Mouse (Mus musculus) C2C12 (cell line): ENCODE measurements around the gene Vegfb.

Experiments used
- CTCF ChIP-seq: IDR thresholded peaks from one replicate; pipeline ENCODE4 v1.5.1; 2011; ENCODE audit not compliant: control insufficient read depth, insufficient read depth, insufficient read length
- USF1 ChIP-seq: IDR thresholded peaks from one replicate; pipeline ENCODE4 v1.6.1; 2011; ENCODE audit warnings: low read depth, mild to moderate bottlenecking, control low read depth, moderate library complexity

DNA sequence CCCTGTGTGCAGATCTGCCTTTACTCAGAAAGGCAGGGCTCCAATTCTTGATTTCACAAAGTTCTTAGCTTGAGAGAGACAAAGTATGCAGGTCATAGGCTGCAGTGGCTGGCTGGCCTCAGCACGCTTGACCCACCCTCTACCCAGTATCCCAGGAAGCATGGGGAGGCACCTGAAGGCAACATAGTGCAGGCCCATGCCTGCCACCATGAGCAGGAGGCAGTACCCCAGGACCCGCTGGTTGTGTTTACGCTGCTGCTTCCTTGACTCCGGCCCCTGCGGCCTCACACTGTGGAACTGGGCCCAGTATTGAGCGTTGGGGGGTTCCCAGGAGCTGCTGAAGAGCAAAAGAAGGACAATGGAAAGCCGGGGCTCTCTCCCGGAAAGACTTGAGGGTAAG, 1.8 kb upstream of the Vegfb start:
- no peak for TF ChIP-seq USF1
- no peak for TF ChIP-seq CTCF
